Mouse (Mus musculus) left cerebral cortex, adult 11 months (tissue): ENCODE results near the gene Zmiz2.
A peak's percentile ranks its signal among the peaks of the same experiment; 100 is the strongest.
"Not testable (repeated sequence)": the region's sequence is repeated elsewhere in the genome, so short reads cannot be mapped to it uniquely, and the experiment has no call there.

Source experiments
- DNase-seq: peaks from one replicate; pipeline ENCODE4 v3.0.0; 2022; ENCODE audit warnings: low spot score

The Zmiz2 gene

DNA sequence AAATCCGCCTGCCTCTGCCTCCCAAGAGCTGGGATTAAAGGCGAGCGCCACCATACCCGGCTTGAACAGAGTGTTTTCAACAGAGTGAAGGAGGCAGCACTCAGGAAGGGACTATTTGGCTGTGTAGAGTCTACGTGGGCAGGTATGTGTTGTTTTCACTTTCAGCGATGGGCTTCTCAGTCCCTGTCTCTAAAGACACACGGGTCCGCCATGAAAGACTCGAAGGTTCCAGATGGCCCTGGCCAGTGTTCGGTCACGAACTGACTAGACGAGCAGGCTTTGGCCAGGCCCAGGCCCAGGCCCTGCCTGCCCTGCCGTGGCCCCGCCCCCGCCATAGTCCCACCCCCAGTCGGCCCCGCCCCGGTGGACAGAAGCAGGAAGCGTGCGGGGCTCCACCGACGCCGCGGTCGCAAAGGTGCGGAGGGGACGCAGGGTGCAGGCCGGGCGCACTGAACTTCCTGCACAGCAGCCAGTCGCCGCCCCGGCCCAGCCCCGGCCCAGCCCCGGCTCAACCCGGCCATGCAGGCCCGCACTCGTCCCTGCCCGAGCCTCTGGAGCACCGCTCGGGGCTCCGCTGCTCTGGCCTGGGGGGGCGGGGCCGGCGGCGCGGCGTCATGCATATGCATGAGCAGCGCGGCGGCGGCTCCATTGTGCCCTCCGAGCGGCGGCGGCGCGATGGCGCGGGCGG lies at the start of gene Zmiz2:
Gene Zmiz2 (plus strand): TSS at position 349 of the 688 bp plus-strand sequence.
- DNase-seq: peak; percentile 92

DNA sequence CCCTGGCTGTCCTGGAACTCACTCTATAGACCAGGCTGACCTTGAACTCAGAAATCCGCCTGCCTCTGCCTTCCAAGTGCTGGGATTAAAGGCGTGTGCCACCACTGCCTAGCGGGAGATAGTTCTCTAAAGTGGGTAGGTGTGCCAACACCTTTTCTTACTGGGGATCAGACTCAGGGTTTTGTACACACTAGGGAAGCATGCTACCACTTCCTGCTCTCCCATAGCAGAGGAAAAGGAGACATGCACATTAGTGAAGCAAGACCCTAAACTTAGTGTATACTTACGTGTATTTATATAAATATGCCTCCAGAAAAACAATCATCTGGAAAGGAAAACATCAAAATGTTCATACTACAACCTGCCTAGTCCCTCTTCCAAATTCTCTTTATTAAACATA lies 42.9 kb upstream of the Zmiz2 start:
- no peak for DNase-seq

DNA sequence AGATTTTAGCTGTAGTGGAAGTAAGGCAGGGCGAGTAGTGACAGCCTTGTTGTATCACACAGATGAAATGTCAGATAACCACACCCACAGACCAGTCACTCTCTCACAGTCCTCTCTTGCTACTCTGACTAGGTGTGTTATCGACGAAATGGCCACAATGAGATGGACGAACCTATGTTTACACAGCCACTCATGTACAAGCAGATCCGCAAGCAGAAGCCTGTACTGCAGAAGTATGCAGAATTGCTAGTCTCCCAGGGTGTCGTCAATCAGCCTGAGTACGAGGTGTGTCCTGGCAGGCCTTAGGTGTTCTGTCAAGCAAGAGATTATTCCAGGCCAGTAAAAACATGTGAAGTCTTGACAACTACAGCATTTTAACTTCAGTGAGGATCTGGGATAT lies 41.9 kb upstream of the Zmiz2 start:
- no peak for DNase-seq

DNA sequence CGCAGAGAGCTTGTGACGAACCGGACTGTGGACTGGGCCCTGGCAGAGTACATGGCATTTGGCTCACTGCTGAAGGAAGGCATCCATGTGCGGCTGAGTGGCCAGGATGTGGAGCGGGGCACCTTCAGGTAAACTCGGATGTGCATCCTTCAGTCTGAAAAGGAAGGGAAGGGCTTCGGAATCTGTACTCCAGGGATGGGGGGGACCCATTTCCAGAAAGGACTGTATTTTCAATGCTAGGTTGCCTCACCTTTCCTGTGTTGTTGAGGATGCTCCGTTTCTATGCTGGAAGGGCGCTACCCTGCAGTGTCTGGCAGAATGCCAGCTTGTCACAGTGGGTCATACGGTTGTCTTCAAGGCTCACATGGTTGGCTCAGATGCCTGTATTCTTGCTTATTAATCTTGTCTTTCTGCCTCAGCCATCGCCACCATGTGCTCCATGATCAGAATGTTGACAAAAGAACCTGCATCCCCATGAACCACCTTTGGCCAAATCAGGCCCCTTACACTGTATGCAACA lies 40.1 kb upstream of the Zmiz2 start:
- DNase-seq: no peak

DNA sequence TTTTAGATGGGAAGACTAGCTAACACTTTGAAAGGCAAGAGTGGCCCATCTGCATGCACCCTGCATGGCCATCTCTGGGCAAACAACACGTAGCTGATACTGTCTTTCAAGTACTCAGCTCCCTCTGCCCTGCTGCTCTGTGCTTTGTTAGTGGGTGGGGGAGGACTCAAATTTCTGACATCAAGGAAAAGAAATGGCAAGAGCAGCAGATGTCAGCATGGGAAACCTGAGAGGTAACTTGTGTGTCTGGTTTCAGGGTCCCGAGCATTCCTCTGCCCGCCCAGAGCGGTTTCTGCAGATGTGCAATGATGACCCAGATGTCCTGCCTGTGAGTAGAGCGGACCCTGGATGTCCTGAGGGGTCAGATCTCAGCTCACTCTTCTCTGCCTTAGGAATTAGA lies 39.3 kb upstream of the Zmiz2 start:
- DNase-seq: no peak

DNA sequence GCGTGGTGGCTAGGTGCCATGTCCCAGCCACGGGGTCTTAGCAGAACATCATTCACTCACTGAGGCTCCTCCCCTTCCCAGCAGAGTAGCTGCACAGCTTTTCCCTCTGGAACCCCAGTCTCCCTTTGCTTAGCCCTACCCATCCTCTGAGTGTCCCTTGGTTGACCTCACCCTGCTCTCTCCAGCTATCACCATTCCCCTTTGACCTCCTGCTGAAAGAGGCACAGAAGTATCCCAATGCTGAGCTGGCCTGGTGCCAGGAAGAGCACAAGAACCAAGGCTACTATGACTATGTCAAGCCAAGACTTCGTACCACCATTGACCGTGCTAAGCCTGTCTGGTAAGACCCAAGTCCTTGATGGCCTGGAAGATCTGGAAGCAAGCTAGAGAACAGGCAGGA lies 33.8 kb upstream of the Zmiz2 start:
- DNase-seq: no peak

DNA sequence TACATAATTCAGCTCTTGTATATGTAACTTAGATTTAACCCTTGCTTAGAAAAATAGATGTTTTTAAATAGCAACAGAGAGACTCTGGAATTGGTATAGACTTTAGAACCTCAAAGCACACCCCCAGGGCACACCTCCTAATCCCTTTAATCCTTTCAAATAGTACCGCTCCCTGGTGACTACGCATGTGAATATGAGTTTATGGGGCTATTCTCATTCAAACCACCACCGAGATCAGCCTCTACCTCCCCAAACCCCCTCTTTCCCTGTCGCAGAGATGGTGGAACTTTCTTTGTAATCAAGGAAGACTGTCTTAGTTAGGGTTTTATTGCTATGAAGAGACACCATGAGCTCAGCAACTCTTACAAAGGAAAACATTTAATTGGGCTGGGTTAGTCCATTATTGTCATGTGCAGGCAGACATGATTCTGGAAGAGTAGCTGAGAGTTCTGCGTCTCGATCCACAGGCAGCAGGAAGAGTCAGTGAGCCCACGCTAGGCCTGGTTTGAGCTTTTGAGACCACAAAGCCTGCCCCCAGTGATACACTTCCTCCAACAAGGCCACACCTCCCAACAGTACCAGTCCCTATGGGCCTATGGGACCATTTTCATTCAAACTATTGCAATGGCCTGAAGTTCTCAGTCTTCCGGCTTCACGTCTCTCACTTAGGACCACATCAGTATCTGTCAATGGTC lies 24.1 kb upstream of the Zmiz2 start:
- DNase-seq: no peak

DNA sequence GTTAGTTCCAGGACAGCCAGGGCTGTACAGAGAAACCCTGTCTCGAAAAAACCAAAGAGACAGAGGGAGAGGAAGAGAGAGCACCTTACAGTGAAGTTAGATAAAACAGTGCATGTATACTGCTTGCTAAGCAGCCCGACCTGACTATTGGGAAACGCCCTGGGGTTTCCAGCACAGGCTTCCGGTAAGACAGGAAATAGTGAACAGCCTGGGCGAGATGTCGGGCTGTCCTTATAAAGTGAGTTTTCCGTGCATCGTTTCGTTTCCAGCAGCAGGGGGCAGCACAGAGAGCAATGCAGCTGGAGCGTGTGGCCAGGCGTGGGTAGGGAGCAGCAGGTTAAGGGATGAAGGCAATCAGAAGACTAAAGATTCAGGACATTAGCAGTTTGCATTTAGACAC lies 23.0 kb upstream of the Zmiz2 start:
- DNase-seq: peak; percentile 63

DNA sequence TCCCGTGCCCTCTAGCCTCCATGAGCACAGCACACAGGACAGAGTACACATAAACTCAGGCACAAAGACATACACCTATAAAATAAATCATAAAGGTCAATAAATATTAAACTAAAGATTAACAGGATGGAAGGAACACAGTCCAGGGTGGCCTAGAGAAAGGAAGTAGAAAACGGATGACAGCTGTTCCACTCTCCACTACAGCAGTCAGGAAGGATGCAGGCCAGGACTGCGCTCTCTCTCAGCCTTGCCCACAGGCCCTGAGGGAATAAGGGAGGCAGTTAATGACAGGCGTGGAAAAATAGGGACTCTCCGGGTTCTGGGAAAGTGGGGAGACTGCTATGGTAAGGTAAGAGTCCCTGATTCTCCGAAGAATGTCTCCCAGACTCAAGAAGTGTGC lies 22.4 kb upstream of the Zmiz2 start:
- DNase-seq: no peak

DNA sequence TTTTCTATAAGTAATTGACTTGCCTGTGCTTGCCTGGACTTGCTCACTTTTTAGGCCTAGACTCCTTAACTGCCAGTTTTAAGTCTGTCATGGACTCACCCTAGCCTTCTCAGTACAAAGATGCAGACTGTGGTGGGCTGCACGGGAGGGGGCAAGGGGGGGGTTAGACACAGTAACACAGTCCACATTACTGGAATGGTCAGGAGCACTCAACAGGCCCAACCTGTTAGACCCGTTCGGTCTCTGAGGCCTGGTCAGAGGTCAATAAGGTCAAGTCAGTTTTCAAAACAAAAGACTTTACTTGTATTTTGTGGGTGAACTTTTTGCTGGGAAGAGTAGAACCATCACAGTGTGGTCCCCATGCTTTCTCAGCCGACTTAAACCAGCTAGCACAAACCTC lies 21.7 kb upstream of the Zmiz2 start:
- no peak for DNase-seq

DNA sequence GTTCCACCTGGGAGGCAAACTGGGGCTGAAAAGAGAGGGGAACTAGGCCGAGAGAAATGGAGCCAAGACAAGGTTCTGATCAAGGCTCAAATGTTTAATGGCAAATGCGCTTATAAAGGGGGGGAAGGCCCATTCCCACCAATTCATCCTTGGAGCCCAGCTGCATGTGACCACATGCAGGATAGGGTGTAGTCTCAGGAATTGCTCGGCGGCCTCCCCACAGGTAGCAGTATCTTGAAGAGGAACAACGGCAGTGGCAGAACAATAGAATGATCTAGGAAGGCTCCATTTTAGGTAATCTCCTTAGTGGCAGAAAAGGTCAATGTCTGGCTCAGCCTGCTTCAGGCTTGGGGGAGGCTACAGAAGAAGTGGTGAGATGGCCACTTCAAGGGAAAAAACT lies 20.9 kb upstream of the Zmiz2 start:
- not testable (repeated sequence) for DNase-seq

DNA sequence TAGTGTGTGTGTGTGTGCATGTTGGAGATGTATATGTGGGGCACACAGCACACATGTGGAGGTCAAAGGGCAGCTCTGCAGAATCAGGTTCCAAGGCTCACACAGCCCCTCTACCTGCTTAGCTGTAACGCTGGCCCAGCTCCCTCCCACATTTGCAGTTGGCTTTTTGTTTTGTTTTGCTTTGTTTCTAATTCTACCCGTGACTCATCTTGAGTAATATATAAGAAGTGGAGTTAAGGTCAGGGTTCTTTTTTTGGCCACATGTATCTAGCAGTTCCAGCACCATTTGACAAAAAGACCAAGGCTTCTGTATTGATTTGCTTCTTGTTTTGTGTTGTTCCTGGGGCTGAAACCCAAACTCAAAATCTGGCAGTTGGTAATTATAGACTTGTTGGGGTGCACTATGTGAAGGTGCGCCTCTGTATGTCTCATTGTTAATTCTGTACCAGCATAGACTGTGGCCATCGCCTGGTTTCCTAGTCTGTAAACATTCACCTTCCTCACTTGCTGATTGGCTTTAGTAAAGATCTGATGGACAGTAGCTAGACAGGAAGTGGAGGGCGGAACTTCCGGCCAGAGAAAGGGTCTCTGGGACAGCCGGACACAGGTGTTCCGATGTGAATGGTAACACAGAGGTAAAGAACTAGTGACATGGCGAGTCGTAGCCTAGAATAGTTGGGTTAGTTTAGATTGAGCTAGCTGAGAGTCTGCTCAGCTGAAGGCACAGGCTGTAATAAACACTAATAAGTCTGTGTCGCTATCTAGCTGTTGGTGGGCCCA lies 17.3 kb upstream of the Zmiz2 start:
- no peak for DNase-seq

DNA sequence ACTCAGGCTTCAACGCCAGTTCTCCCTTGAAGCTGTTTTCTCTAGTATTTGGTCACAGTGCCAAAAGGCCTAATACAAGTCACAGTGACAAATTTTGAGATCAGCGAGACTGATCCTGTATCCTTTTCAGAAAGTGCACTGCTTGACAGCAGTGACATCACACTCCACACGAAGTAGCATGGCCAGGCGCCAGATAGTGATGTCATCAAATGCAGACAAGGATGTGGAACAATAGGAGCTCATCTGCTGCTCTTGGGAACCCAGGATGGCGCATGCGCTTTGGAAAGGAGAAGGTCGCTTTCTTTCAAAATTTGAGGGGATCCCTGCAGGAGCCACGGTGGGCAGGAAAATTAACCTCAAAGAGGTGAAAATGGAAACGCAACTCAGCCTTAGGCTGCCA lies 16.1 kb upstream of the Zmiz2 start:
- no peak for DNase-seq

DNA sequence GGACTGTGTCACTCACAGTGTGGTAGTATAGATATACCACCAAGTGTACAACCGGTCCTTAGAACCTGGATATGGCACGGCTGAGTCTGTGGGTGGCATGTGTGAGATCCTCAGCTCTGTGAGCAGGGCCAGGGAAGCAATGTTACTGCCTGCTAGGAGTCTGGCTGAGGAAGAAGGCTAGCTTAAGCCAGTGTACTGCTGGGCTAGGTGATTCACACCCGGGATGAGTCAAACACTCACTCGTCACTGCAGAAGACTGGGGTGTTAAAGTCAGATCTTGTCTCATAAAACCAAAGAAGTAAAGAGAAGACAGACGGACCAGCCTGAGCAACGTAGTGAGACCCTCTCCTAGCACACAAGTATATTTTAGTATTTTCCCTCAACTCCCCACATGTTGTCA lies 8.0 kb upstream of the Zmiz2 start:
- DNase-seq: no peak

DNA sequence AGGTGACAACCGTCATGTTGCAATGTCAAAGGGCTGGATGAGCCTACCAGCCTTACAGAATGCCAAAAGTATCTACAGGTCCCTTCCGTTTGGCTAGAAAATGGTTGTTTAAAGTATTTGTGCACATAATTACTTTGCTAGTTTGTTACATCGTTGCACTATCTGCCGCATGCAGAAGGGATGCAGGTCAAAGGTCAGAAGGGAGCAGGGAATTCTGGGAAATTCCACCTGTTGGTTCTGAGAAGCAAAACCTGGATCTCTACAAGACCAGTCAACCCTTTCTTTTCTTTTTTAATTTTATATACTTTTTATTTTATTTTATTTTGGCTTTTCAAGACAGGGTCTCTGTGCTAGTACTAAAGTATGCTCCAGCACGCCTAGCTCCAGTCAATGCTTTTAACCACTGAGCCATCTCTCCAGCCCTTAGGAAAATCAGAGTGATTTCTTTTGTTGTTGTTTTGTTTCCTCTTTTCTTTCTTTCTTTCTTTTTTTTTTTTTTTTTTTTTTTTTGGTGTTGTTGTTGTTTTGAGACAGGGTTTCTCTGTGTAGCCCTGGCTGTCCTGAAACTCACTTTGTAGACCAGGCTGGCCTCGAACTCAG lies 648 bp upstream of the Zmiz2 start:
- no peak for DNase-seq

DNA sequence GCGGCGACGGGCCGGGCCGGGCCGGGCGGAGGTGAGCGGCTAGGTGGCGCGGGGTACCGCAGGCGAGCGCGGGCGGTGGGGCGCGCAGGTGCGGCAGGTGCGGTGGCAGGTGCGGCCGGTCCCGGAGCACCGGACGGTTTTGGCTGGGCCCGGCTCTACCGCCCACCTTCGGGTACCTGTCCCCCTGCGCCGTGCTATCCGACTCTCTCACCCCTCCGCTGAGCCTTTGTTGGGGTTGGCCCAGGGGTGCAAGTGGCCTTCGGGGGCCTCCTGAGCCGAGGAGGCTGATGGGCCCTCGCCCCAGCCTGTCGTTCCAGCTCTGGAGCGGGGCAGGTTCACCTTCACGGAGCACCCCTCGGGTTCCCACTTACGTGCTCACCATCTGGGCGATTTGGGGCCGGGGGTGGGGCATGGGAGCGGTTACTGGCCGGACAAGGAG lies 628 bp downstream of the Zmiz2 start:
- no peak for DNase-seq

DNA sequence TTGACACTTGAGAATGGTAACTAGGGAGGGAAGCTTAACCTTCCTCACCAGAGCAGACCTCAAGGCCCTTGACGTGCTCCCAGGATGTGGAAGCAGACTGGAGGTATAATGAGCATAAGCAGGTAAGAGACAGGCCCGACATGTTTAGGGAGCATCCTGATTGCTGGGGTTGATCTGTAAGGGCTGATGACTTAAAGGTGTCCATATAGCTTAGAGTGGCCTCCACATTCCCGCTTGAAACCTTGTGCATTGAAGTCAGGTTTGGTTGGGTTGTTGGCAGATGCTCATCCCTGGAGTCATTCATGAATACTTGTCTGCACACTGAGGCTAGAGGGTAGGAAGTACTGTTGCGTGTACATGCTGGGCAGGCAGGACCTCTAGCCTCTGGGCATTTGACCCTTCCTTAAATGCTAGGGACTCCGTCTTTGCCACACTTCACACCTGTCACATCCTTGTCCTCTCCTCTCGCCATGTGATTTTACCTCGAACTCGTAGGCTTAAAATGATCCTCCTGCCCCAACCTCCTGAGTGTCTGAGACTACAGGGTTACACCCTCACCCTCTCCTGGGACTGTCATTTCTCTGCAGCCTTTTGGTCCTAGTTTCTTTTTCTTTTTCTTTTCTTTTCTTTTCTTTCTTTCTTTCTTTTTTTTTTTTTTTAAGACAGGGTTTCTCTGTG lies 1.6 kb downstream of the Zmiz2 start:
- no peak for DNase-seq

DNA sequence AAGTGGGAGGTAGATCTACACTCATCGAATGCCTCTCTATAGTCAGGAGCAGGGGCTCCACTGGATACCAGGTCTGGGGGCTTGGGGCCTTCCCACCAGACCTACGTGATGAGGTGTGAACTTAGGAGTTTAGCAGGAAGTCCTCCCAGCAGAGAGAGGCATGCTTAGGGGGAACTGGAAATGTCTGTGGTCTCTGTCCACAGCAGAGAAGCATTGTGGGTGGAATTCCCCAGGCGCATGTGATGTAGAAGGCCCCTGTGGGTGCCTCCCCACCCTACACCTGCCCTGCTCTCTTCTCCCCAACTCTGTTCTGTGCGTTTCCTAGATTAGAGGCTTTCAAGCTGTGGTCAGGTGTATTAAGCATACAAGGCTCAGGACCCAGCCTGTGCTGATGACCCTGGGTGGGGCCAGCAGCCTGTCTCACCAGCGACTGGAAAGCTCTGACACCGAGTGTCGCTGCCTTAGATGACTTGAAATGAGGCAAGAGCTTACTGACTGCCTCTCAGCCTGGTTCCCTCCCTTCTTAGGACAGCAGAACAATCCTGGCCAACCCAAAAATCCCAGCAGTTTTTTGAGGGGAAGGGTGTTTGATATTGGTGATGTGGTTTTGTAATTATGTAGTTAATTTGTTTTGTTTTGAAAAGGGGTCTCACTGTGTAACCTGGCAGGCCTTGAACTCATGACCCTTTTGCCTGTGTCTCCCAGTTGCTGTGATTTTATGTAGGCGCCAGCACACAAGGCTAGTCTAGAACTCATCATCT lies 2.8 kb downstream of the Zmiz2 start:
- no peak for DNase-seq

DNA sequence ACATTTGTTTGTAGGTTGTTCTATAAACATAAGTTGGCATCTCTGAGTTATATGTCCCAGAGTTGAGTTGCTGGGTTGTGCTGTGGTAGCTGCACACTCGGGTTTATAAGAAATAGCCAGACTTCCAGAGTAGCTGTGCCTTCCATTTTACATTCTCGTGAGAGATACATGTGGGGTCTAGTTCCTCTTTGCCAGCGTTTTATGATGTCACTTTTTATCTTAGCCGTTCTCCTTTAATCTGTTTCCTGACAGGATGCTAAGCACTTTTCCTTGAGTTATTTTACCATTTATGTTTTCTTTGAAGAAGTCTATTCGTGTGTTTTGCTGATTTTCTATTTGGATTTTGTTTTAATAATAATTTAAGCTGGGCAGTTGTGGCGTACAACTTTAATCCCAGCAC lies 4.0 kb downstream of the Zmiz2 start:
- no peak for DNase-seq

DNA sequence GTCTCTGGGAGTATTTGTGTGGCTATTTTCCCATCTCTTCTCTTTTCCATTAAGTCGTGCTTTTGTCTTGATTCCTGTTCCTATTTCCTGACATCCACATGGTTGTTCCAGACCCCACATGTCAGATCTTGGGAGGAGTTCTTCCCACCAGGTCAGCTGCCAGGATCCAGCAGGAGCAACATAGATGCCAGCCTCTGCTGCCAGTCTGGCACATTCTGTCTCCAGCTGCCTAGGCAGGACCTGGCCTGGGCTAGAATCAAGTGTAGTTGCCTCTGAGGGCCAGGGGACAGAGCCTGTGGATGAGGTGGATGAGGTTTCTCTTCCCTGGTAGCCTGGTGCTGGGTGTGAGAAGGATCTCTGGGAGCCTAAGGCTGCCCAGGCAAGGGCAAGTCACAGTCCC lies 5.0 kb downstream of the Zmiz2 start:
- DNase-seq: no peak

DNA sequence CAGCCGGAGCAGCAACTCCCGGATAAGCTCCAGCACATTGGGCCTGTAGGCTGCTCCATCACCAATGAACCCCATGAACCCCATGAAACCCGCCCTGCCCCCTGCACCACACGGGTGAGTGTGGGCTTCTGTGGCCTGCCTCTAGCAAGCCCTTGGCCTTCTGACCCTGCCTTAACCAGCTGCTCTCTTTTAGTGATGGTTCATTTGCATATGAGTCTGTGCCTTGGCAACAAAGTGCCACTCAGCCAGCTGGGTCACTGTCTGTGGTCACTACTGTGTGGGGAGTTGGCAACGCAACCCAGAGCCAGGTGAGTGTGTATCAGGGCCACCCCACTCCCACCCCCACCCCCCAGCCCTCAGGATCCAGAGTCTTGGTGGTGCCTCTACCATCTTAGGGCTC lies 6.7 kb downstream of the Zmiz2 start:
- DNase-seq: no peak
